Mouse (Mus musculus) heart, postnatal 10 days (tissue): ENCODE results near the gene 2300002M23Rik. TPM values are rescaled to one million over a fixed set of nuclear protein-coding genes. Genes with fewer than 3 reads are reported as not detected.
A peak's percentile ranks its signal among the peaks of the same experiment; 100 is the strongest.

Experiments used
- DNase-seq, 2 experiments: peaks; one replicate each; pipeline ENCODE4 v3.0.0; 2021
- intact Hi-C: fragments of 180-260 bp; cut with DNase I; formaldehyde crosslinking; loops from one replicate; pipeline ENCODE4 v1.15.1; 2025
- total RNA-seq, 2 experiments: library from RNA; stranded (reverse); gene quantifications; 2 replicates each; pipeline ENCODE4 v1.2.3; 2021

Gene 2300002M23Rik
- total RNA-seq, 2 experiments from 2014 or later, result not detected

DNA sequence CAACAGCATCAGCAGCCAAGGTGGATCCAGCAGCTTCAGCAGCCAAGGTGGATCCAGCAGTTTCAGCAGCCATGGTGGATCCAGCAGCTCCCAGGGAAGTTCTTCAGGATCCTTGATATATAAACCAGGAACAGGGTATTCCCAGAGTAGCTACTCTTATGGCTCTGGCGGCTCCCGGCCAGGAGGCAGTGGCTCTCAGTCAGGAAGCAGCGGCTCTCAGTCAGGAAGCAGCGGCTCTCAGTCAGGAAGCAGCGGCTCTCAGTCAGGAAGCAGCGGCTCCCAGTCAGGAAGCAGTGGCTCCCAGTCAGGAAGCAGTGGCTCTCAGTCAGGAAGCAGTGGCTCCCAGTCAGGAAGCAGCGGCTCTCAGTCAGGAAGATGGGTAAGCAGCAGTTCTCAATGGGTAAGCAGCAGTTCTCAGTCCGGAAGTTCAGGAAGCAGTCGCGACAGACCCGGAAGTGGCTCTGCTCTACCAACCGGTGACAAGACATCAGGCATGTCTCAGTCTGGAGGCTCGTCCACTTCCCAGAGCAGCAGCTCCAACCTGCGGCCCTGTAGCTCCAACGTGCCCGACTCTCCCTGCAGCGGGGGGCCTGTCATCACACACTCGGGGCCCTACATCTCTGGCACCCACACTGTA is 12.4 kb upstream of the 2300002M23Rik start:
- intact Hi-C loops, result no loop called here
- DNase-seq, result no peak

GRCm38 (mm10) chr17:35556186-35556765 is 11.0 kb upstream of the 2300002M23Rik start:
- DNase-seq, result no peak
- intact Hi-C loops, result no loop called here

- DNase-seq, result peak; percentile 42 to 68
- intact Hi-C loops, result no loop called here
Observed at GRCm38 (mm10) chr17:35556812-35557211, 10.4 kb upstream of the 2300002M23Rik start.

- intact Hi-C loops, result no loop called here
- DNase-seq, result no peak
Observed at GRCm38 (mm10) chr17:35557351-35557750, 9.9 kb upstream of the 2300002M23Rik start.

DNA sequence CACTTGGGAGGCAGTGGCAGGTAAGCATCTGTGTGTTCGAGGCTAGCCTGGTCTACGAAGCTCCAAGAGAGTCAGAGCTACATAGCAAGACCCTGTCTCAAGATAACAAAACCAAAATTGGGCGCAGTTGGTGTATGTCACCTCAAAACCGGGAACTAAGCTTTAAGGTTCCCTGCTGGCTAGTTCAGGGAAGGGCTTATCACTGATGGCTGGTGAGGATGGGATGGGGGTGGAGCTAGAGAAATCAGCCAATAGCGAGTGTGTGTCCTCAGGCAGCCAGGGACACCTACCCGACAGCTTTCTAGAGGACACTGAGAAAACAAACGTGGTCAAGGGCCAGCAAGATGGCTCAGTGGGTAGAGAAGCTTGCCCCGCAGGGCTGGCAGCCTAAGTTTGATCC is 9.0 kb upstream of the 2300002M23Rik start:
- DNase-seq, result no peak
- intact Hi-C loops, result no loop called here

GRCm38 (mm10) chr17:35567767-35568166 is 517 bp downstream of the 2300002M23Rik start:
- intact Hi-C loops, result no loop called here

DNA sequence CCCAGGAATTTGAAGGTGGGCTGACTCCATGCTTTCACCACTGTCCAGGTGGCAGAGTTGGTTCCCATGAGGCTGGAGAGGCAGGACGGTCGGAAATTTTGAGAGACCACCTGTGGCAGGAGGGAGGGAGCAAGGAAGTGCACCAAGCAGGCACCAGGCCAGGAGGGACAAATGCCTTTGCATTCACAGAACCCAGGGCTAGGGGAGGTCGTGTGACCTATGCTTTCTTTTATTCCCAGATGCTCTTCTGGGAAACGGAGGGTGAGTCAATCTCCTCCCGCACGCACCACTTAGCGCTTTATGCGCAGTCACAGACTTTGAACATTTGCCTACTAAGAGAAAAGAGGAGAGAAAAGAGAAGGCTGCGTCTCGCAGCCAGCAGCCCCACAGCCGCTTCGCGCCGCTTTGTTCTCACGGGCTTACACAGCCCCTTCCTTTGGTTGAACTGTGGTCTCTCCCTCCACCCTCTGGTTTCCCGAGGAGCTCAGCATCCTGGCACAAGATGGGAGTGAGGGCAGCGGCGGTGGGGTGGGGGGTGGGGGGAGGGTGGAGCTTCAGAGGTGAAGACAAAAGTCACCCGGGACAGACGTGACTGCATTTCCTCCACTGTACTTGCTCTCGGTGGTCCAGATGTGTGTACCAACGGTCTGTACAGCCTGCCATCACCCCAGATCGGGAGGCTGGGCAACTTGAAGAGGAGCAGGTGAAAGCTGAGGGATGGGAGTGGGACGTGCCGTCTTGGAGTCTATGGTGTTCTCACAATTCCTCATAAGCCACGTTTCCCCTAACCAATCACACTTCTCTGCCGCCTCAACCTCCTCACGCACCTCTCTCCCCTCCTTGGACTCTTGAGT is 2.1 kb downstream of the 2300002M23Rik start:
- no peak for DNase-seq
- intact Hi-C loops, result no loop called here

More at GRCm38 (mm10) chr17:35567767-35568166, 517 bp downstream of the 2300002M23Rik start:
- DNase-seq, result no peak

DNA sequence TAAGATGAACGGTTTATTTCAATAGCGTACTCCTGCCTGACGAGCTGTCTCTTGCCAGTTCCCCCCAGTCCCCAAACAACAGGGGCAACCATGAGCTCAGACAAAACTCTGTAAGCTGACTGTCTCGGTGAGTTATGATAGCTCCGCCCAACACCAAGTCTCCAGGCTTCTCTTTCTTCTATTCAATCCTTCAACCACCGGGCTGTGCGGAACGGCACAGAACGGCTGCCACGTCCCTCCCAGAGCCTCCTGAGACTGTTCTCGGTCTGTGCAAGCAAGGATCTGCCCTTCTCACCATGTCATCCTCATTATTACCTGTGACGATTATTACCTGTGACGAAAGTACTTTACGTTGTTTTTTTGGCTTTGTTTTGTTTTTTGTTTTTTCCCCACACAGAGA is 3.6 kb downstream of the 2300002M23Rik start:
- intact Hi-C loops, result no loop called here
- no peak for DNase-seq

GRCm38 (mm10) chr17:35571477-35571876 is 4.2 kb downstream of the 2300002M23Rik start:
- intact Hi-C loops, result no loop called here
- no peak for DNase-seq

GRCm38 (mm10) chr17:35578211-35578610 is 11.0 kb downstream of the 2300002M23Rik start:
- peak; percentile 77 to 90 for DNase-seq
- intact Hi-C loops, result loop anchor here (2.0 kb wide), 1 partner anchor 33 kb away; no protein-coding TSS in a partner anchor

DNA sequence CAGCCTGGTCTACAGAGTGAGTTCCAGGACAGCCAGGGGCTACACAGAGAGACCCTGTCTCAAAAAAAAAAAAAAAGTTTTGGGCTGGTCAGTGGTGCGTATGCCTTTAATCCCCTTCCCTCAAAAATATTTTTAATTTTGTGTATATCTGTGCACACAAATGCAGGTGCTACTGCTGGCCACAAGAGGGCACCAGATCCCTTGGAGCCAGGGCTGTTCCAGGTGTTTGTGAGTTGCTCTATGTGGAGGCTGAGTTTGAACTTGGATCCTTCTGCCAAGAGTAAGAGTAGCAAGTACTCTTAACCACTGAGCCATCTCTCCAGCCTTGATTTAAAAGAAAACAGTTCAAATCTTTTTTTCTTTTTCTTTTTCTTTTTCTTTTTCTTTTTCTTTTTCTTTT is 15.7 kb downstream of the 2300002M23Rik start:
- no peak for DNase-seq
- intact Hi-C loops, result no loop called here

GRCm38 (mm10) chr17:35584330-35584937 is 17.2 kb downstream of the 2300002M23Rik start:
- intact Hi-C loops, result no loop called here
- DNase-seq, result peak; percentile 82 to 88

DNA sequence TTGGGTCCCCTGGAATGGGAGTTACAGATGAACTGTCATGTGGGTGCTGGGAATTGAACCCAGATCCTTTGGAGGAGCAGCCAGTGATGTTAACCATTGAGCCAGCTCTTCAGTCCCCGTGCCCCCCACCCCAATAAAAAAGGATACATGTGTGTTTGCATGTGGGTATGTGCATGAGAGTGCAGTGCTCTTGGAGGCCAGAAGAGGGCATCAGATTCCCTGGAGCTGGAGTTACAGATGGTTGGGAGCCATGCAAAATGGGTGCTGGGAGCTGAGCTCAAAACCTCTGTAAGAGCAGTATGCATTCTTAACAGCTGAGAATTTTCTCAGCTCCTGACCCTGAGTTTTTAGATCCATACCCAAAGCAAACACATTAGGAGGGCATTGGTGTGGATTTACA is 20.0 kb downstream of the 2300002M23Rik start:
- intact Hi-C loops, result no loop called here
- no peak for DNase-seq

- intact Hi-C loops, result no loop called here
- DNase-seq, result no peak
Observed at GRCm38 (mm10) chr17:35588387-35588786, 21.1 kb downstream of the 2300002M23Rik start.

DNA sequence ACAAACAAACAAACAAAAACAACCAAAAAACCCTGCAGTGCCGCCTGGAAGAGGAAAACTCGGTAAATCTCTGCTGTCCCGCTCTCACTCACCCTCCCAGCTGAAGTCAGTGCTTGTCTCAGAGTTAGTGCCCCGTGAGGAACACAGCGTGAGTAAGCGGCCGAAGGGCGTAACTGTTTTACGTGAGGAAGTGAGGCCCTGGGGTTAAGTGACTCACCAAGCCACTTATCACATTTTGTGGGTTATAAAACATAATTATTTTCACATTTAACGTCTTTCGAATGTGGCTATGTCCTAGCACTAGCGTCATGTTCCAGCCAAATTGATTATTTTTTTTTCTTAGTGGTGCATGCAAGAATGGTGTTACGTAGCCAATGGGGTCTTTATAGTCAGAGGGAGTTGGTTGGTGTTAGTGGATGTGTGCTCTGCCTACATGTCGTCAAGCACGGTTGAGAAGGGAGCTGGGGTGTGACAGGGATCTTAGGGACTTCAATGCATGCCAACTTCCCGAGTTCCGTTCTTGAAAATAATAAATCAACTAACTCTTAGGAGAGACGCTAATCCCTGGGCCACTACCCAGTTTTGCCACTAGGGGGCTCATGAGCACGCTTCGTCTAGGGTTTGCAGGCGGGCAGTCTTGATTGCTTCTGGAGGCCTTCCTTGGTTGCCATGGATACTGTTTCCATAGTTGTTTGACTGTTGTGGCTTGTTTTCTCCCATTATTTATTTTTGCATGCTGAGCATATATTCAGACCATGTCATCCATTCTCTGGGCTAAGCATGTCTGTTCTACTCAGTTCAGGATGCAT is 23.4 kb downstream of the 2300002M23Rik start:
- intact Hi-C loops, result loop anchor here (5.0 kb wide), 1 partner anchor 147 kb away; no protein-coding TSS in a partner anchor

GRCm38 (mm10) chr17:35591219-35591578 is 23.9 kb downstream of the 2300002M23Rik start:
- DNase-seq, result no peak
- intact Hi-C loops, result loop anchor here (5.0 kb wide), 1 partner anchor 146 kb away; no protein-coding TSS in a partner anchor

More for the DNA sequence above, 23.4 kb downstream of the 2300002M23Rik start:
- peak; percentile 75 to 87 for DNase-seq

DNA sequence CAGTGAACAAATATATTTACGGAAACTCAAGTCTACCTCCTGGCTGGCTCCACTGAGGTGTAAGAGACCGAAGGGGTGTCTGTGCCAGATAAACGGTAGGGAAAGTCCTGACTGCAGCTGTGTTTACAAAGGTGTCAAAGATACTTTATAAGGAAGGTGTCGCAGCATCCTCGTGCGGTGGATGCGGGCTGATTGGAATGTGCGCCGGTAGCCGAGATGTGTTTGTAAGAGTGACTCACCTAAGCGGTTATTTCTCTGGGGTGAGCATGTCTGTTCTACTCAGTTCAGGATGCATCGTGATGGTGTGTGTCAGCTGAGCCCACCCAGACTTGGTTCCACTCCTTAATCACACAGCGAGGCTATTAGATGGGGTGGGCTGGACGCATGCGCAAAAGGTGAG is 24.5 kb downstream of the 2300002M23Rik start:
- intact Hi-C loops, result loop anchor here (5.0 kb wide), 1 partner anchor 146 kb away; no protein-coding TSS in a partner anchor
- DNase-seq, result no peak

DNA sequence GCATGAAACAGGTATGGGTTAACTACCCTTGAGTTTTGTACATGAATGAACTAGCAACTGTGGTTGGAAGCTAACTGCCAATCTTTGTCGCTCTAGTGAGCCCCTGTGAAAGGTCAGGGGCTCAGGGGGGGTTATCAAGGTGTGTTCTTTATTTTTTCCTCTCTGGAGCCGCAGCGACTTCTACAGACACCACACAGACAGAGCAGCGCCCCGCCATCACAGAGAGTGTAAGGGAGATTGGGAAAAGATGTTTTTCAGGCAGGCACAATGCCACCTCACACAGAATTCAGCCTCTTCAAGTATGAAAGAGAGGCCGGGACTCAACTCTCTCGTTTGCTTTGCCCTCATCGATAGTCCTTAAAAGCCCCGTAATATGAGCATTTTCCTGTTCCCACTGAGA is 24.9 kb downstream of the 2300002M23Rik start:
- intact Hi-C loops, result loop anchor here (5.0 kb wide), 1 partner anchor 145 kb away; no protein-coding TSS in a partner anchor
- DNase-seq, result no peak

DNA sequence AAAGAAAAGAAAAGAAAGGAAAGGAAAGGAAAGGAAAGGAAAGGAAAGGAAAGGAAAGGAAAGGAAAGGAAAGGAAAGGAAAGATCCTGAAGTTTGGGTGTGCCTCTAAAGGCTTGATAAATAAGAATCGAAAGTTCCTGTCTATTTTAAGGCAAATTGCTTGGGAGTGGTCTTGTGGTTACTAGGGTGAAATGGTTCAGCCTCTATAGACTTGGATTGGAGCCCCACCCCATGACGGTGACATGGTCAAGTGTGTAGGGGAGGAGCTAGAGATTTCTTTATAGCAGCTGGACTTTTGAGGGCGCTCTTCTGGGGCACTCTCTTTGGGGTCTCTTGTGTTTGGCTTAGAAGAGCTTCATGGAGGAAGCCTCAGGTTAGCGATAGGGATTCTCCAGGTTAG is 26.5 kb downstream of the 2300002M23Rik start:
- intact Hi-C loops, result loop anchor here (5.0 kb wide), 1 partner anchor 144 kb away; no protein-coding TSS in a partner anchor
- DNase-seq, result no peak

DNA sequence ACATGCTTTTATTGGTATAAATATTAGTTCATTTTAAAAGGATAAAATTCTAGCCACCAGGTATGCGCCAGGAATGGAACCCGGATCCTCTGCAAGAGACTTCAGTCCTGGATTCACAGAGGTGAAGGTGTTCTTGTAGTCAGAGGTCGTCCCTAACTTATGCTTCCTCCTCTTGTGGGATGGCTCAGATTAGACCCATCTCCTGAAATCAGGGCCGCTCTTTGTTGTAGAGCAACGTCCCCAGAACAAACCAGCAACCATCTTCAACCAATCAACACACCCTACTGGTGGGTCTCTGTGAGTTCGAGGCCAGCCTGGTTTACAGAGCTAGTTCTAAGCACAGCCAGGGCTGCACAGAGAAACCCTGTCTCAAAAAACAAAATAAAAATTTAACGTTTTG is 27.2 kb downstream of the 2300002M23Rik start:
- no peak for DNase-seq
- intact Hi-C loops, result loop anchor here (5.0 kb wide), 1 partner anchor 143 kb away; no protein-coding TSS in a partner anchor
